Mouse (Mus musculus) heart, adult 2 months (tissue): ENCODE data around the gene Gm4792.

Experiments
- CTCF ChIP-seq: fragments of 200-600 bp; IDR thresholded peaks from 2 replicates; pipeline ENCODE4 v1.8.1; 2022; ENCODE audit warnings: antibody characterized with exemption, mild to moderate bottlenecking, moderate library complexity
- EP300 ChIP-seq: fragments of 200-500 bp; IDR thresholded peaks from 2 replicates; pipeline ENCODE4 v1.6.1; 2011; ENCODE audit warnings: low read depth, low read length, control low read depth; ENCODE audit not compliant: insufficient read depth
- POLR2A ChIP-seq: fragments of 200-500 bp; IDR thresholded peaks from 2 replicates; pipeline ENCODE4 v1.6.1; 2011; ENCODE audit warnings: mild to moderate bottlenecking, low read depth, low read length, control low read depth; ENCODE audit not compliant: insufficient read depth

GRCm38 (mm10) chr10:94312007-94312715 is 13.7 kb upstream of the Gm4792 start:
- no peak for TF ChIP-seq CTCF
- no peak for TF ChIP-seq EP300
- TF ChIP-seq POLR2A = no peak
